Mouse (Mus musculus) heart, embryonic 14.5 days (tissue): ENCODE results near the gene Rrbp1. TPM values are rescaled to one million over a fixed set of nuclear protein-coding genes. Genes with fewer than 3 reads are reported as not detected.

ENCODE experiments used
- ATAC-seq: fragments of 200-750 bp; cut with Nextera tagmentation; 2 replicates; pipeline ENCODE4 v1.8.0; 2017; ENCODE audit warnings: low read depth, moderate TSS enrichment; ENCODE audit not compliant: insufficient number of reproducible peaks, insufficient read depth, low FRiP score
- H3K27ac ChIP-seq, 2 experiments: fragments of 200-500 bp in 1 of 2; fragments of 300-500 bp in 1 of 2; sonication (generic) in 1 of 2; replicated peaks in 1 of 2; 2 replicates each; pipeline ENCODE4 v1.5.1; 2012 to 2014; ENCODE audit warnings: low read depth in 2 of 2, low read length in 2 of 2, control low read depth in 1 of 2, mild to moderate bottlenecking in 1 of 2, mixed read lengths in 1 of 2; ENCODE audit not compliant: control insufficient read depth in 1 of 2, insufficient read depth in 1 of 2
- H3K27me3 ChIP-seq: fragments of 300-500 bp; sonication (generic); 2 replicates; pipeline ENCODE4 v1.6.1; 2014; ENCODE audit warnings: mild to moderate bottlenecking, low read length, control low read depth; ENCODE audit not compliant: control insufficient read depth, insufficient read depth
- H3K36me3 ChIP-seq: fragments of 300-500 bp; sonication (generic); 2 replicates; pipeline ENCODE4 v1.6.1; 2014; ENCODE audit warnings: mild to moderate bottlenecking, control low read depth, low read length, mixed read lengths; ENCODE audit not compliant: control insufficient read depth, insufficient read depth
- H3K4me1 ChIP-seq, 2 experiments: fragments of 200-500 bp in 1 of 2; fragments of 300-500 bp in 1 of 2; sonication (generic) in 1 of 2; 2 replicates each; pipeline ENCODE4 v1.6.1; 2012 to 2014; ENCODE audit warnings: low read length in 2 of 2, control low read depth in 1 of 2, mixed read lengths in 1 of 2; ENCODE audit not compliant: control insufficient read depth in 2 of 2, insufficient read depth in 2 of 2
- H3K4me2 ChIP-seq: fragments of 300-500 bp; sonication (generic); 2 replicates; pipeline ENCODE4 v1.6.1; 2014; ENCODE audit warnings: mild to moderate bottlenecking, low read length
- H3K4me3 ChIP-seq, 2 experiments: fragments of 200-500 bp in 1 of 2; fragments of 300-500 bp in 1 of 2; sonication (generic) in 1 of 2; 2 replicates each; pipeline ENCODE4 v1.5.1; 2012 to 2014; ENCODE audit warnings: low read length in 2 of 2, mild to moderate bottlenecking in 2 of 2, control low read depth in 1 of 2, low read depth in 1 of 2, moderate library complexity in 1 of 2; ENCODE audit not compliant: control insufficient read depth in 1 of 2, insufficient read depth in 1 of 2
- H3K9ac ChIP-seq: fragments of 300-500 bp; sonication (generic); 2 replicates; pipeline ENCODE4 v1.6.1; 2014; ENCODE audit warnings: mild to moderate bottlenecking, low read length
- H3K9me3 ChIP-seq: fragments of 300-500 bp; sonication (generic); 2 replicates; pipeline ENCODE4 v1.6.1; 2016; ENCODE audit warnings: low read length, control low read depth; ENCODE audit not compliant: control insufficient read depth
- WGBS: fragments of 180-500 bp; shearing (Covaris S2); extraction: QIAGEN DNeasy Blood & Tissue Kit; methylation state at CpG from one replicate; pipeline ENCODE4 v1.1.7; 2014; 5-methylcytosine and 5-hydroxymethylcytosine counted together
- polyA plus RNA-seq: library from polyadenylated mRNA; unstranded; fragments of >200 nt; fragmentation: Nextera tagmentation; extraction: Ambion mirVana; gene quantifications from 2 replicates; pipeline ENCODE4 v1.2.1, GENCODE M21; 2014

Rrbp1 gene
- polyA plus RNA-seq, 1 experiment from 2014 or later = 61.8 TPM

- no peak overlapping the region for H3K27ac ChIP-seq
- ATAC-seq = no peak
- no peak overlapping the region for H3K9ac ChIP-seq
- H3K27me3 ChIP-seq = no peaks in the 10 kb centered on the region
- WGBS = 75% methylated on average over 2 of the region's 2 CpGs
- H3K4me3 ChIP-seq = no peak overlapping the region
- no peak overlapping the region for H3K4me2 ChIP-seq
- H3K9me3 ChIP-seq = no peaks in the 10 kb centered on the region
- peaks cover 8 to 22% of the 10 kb centered on the region in 2 experiments for H3K4me1 ChIP-seq
- H3K36me3 ChIP-seq = peaks cover 54% of the 10 kb centered on the region
These were observed 23.6 kb downstream of the Rrbp1 start for GRCm38 (mm10) chr2:143987485-143987884.

- Histone ChIP-seq H3K4me1 (peaks cover 0 to 7% of the 10 kb centered on the region in 2 experiments; a peak in 1 of 4 replicates), H3K9ac (no peak overlapping the region), H3K27ac (no peak overlapping the region), H3K27me3 (no peaks in the 10 kb centered on the region), H3K9me3 (no peaks in the 10 kb centered on the region), H3K4me2 (no peak overlapping the region), H3K36me3 (peaks cover 65% of the 10 kb centered on the region), H3K4me3 (no peak overlapping the region)
- 54% methylated on average over 2 of the region's 2 CpGs for WGBS
- no peak for ATAC-seq
These were observed 27.6 kb downstream of the Rrbp1 start for GRCm38 (mm10) chr2:143983482-143983881.

GRCm38 (mm10) chr2:143982901-143983300 lies 28.2 kb downstream of the Rrbp1 start:
- Histone ChIP-seq H3K27me3 (no peaks in the 10 kb centered on the region), H3K9ac (no peak overlapping the region), H3K4me1 (peaks cover 0 to 7% of the 10 kb centered on the region in 2 experiments; a peak in 1 of 4 replicates), H3K27ac (no peak overlapping the region), H3K4me3 (no peak overlapping the region), H3K9me3 (no peaks in the 10 kb centered on the region), H3K36me3 (peaks cover 67% of the 10 kb centered on the region), H3K4me2 (no peak overlapping the region)
- no peak for ATAC-seq
- 34% methylated on average over 3 of the region's 3 CpGs for WGBS

DNA sequence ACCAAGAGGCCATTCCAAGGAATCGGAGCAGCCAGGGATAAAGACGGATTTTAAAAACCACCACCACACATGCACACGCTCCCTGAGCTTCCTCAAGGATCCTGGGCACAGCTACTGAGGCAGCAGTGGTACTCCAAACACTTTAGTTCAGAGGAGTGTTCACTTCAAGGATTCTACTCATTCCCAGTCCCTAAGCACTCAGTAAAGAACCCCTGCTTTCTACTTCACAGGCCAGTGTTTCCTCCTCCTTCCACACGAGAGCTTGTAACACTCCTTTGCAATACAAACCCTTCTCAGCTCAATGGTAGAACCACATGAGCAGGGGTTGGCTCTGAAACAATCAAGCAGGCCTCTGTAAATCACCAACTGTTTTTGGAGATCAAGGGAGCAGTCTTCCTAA lies 28.9 kb downstream of the Rrbp1 start:
- Histone ChIP-seq H3K4me2 (no peak overlapping the region), H3K9me3 (no peaks in the 10 kb centered on the region), H3K27me3 (no peaks in the 10 kb centered on the region), H3K4me1 (peaks cover 0 to 7% of the 10 kb centered on the region in 2 experiments; a peak in 1 of 4 replicates), H3K27ac (no peak overlapping the region), H3K36me3 (peaks cover 59% of the 10 kb centered on the region), H3K4me3 (no peak overlapping the region), H3K9ac (no peak overlapping the region)
- no peak for ATAC-seq
- WGBS = 84% methylated on average over 4 of the region's 4 CpGs

DNA sequence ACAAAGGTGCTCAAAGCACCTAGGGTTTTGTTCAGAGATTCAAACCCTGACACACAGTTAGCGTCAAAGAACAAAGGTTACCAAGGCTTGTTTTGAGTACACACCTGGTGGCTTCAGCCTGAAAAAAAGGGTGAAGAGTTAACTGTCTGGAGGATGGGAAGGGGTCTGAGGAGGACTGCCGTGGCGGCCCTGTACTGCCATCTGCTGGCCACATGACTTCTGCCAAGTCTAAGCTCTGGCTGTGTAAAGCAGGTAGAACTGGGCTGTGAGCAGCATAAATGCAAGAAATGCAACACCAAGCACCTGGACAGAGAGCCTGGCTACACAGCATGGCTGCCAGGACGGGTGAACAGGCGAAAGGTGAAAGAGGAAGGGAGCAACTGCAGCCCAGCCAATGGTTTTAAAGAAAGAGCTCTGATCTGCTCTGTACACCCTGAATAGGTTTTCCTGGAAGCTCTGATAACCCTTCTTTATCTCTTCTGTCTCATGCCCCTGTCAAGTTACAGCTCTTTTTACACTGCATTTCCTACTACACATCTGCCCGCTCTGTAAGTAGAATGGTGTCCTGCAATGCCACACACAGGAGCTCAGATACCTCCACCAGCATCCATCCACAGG lies 30.2 kb downstream of the Rrbp1 start:
- peaks cover 55% of the 10 kb centered on the region for H3K36me3 ChIP-seq
- WGBS = 31% methylated on average over 6 of the region's 6 CpGs

DNA sequence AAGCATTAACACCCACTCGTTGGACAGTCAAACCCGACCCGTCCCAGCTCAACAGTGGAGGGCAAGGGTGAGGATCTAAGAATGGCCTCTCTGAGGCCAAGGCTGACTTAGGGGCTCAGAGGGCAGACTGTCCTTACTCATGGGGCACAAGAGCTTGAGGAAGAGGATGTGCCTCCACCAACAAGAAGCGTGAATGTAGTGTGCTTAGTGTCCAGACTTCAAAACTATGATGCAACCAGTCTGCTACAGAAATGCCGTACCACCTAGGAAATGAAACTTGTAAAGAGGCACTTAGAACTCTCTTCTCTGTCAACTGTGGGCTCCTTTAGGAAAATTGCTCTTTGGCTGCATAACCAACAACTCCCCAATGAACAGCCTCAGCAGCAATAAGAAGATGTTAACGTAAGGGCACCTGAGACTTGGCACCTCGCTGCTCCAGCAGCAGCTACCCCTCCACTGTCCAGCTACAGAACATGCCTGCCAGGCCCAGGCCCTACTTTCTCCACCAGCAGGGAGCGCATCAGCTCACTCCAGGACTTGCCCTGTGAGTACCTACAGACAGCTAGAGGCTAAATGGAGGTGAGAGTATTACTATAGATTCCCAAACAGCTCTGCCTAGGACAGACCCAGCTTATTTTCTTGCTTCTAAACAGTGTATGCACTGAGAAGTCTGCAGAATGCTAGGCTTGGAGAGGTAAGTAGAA lies 32.5 kb downstream of the Rrbp1 start:
- no peak overlapping the region for H3K4me2 ChIP-seq
- peaks cover 48% of the 10 kb centered on the region for H3K36me3 ChIP-seq
- H3K27ac ChIP-seq = no peak overlapping the region
- no peaks in the 10 kb centered on the region for H3K9me3 ChIP-seq
- H3K27me3 ChIP-seq = no peaks in the 10 kb centered on the region
- no peak overlapping the region for H3K9ac ChIP-seq
- H3K4me3 ChIP-seq = no peak overlapping the region
- no peak for ATAC-seq
- peaks cover 0 to 7% of the 10 kb centered on the region in 2 experiments; a peak in 1 of 4 replicates for H3K4me1 ChIP-seq
- 85% methylated on average over 8 of the region's 8 CpGs for WGBS

More for the DNA sequence above, 30.2 kb downstream of the Rrbp1 start:
- ATAC-seq = no peak
- no peak overlapping the region for H3K4me3 ChIP-seq
- H3K27ac ChIP-seq = no peak overlapping the region
- no peaks in the 10 kb centered on the region for H3K27me3 ChIP-seq
- no peak overlapping the region for H3K4me2 ChIP-seq
- H3K9ac ChIP-seq = no peak overlapping the region
- peaks cover 0 to 7% of the 10 kb centered on the region in 2 experiments; a peak in 1 of 4 replicates for H3K4me1 ChIP-seq
- no peaks in the 10 kb centered on the region for H3K9me3 ChIP-seq

GRCm38 (mm10) chr2:143975146-143975649 lies 35.9 kb downstream of the Rrbp1 start:
- 86% methylated on average over 5 of the region's 5 CpGs for WGBS
- H3K9me3 ChIP-seq = no peaks in the 10 kb centered on the region
- no peaks in the 10 kb centered on the region for H3K27me3 ChIP-seq
- H3K36me3 ChIP-seq = peaks cover 69% of the 10 kb centered on the region
- no peak overlapping the region for H3K27ac ChIP-seq
- H3K4me3 ChIP-seq = no peak overlapping the region
- no peak overlapping the region for H3K4me2 ChIP-seq
- H3K4me1 ChIP-seq = no peaks in the 10 kb centered on the region; a peak in 1 of 4 replicates
- ATAC-seq = no peak
- no peak overlapping the region for H3K9ac ChIP-seq
